Mouse (Mus musculus) brain, embryonic 14.5 days (tissue): ENCODE data around the gene Col8a2.

ENCODE experiments used
- CTCF ChIP-seq: fragments of 200-500 bp; IDR thresholded peaks from 2 replicates; pipeline ENCODE4 v1.5.1; 2012; ENCODE audit warnings: inconsistent platforms, mild to moderate bottlenecking, moderate library complexity, borderline replicate concordance; ENCODE audit not compliant: insufficient read depth, insufficient read length; ENCODE audit errors: extremely low read depth
- POLR2A ChIP-seq: fragments of 200-500 bp; IDR thresholded peaks from 2 replicates; pipeline ENCODE4 v1.6.1; 2012; ENCODE audit warnings: mild to moderate bottlenecking, inconsistent platforms, borderline replicate concordance; ENCODE audit not compliant: poor library complexity, insufficient read depth, insufficient read length, severe bottlenecking; ENCODE audit errors: extremely low read depth

DNA sequence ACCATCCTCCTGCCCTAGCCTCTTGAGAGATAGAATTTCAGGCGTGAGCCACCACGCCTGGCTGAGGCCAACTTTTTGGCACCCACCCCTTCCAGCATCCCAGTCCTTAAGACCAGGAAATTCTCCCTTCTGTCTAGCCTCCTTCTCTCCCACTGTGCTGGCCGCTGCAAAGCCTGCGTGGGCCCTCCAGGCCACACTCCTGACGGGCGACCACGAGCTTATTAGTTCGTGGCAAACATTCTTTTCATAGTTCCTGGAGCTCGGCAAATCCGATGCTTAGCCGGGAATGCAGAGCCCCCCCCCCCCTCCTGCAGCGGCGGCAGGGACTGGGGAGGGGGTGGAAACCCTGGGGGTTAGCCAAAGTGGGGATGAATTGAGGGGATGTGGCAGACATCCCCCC, 4.6 kb downstream of the Col8a2 start:
- TF ChIP-seq CTCF, result no peak
- no peak for TF ChIP-seq POLR2A
